Mouse (Mus musculus) embryo, embryonic 9.5 days (tissue): ENCODE results near the gene Olfr397.

ENCODE experiments used
- DNase-seq: peaks from one replicate; pipeline ENCODE4 v3.0.0-alpha.2; 2017; ENCODE audit errors: extremely low spot score

The Olfr397 gene

DNA sequence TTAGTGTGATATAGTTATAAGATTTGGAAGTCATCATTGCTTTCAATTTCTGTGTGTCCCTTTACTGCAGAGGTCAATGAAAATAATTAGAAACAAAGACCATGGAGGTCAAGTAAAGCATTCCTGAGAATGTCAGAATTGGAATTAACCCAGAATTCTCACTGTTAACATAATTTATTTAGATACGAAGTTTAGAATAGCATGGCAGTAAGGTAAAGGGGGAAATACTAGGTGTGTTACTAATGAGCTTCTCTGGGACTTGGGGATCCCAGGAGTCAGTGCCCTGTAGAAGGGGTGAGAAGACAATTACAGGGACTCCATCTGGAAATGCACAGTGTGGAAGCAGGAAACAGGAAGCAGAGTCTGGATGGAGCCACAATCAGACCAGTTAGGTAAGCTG lies at the start of gene Olfr397:
TSS of gene Olfr397 (plus strand) at position 301 of the 400 bp plus-strand sequence.
- no peak for DNase-seq

DNA sequence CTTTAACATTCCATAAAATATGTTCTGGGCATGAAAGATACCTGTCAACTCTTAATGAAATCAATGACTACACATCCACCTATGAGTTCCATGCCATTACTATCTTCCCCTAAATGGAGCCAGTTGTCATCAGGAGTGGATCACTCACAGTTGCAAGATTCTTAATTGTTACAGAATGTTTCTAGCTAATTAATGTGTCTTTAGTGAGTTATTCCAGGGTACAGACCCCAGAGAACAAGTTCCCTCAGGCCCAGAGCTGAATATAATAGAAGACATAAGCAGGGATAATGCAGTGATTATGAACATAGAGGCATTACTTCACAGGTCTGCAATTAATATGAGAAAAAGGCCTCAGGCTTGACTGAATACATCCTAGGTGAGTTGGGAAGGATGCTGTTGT lies 24.2 kb upstream of the Olfr397 start, which contains the start of gene Olfr23:
TSS of gene Olfr23 (plus strand) at position 301 of the 400 bp plus-strand sequence.
- DNase-seq, result no peak

DNA sequence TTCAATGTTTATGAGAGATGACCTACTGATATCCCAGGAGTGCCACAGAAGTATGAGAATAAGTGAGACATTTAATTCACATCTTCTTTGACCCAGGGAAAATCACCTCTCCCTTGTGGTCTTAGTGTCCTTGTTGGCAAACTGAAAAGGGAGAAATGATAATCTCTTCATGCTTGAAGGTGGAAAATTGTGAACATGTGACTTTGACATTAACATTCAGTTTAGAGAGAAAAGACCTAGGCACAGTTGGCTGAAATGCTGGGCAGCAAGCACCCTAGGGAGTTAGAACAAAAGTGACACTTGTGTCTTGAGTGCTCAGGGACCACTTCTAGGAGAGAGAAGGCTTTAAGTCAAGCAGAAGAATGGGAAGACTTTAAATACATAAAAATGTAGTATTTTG lies 29.7 kb downstream of the Olfr397 start, which contains the start of gene Olfr398:
TSS of gene Olfr398 (minus strand) at position 101 of the 400 bp plus-strand sequence.
- DNase-seq, result no peak

DNA sequence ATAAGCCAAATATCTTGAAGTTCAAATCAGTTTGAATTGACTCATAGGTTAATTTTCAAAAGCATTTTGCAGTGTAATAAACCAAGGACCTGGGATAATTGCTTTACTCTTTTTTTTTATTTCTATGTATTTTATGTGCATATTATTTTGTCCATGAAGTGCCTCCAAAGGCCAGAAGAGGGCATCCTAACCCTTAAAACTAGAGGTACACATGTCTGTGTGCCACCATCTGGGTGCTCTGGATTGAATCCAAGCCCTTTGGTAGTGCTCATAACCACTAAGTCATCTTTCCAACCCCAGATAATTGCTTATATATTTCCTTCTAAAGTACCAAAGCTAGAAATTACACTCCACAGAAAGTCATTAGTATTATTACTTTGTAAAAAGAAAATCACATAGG lies 32.5 kb downstream of the Olfr397 start:
- DNase-seq, result no peak
